Mouse (Mus musculus) brain, embryonic 14.5 days (tissue): ENCODE results near the gene Uaca.

Source experiments
- CTCF ChIP-seq: fragments of 200-500 bp; IDR thresholded peaks from 2 replicates; pipeline ENCODE4 v1.5.1; 2012; ENCODE audit warnings: inconsistent platforms, mild to moderate bottlenecking, moderate library complexity, borderline replicate concordance; ENCODE audit not compliant: insufficient read depth, insufficient read length; ENCODE audit errors: extremely low read depth
- POLR2A ChIP-seq: fragments of 200-500 bp; IDR thresholded peaks from 2 replicates; pipeline ENCODE4 v1.6.1; 2012; ENCODE audit warnings: mild to moderate bottlenecking, inconsistent platforms, borderline replicate concordance; ENCODE audit not compliant: poor library complexity, insufficient read depth, insufficient read length, severe bottlenecking; ENCODE audit errors: extremely low read depth

GRCm38 (mm10) chr9:60756258-60756657 lies 38.1 kb upstream of the Uaca start:
- TF ChIP-seq POLR2A (no peak), CTCF (peak; percentile 80; the same call in 1 of the 2 replicates)
